Mouse (Mus musculus): ENCODE data around the gene Zfp865.

GRCm38 (mm10) chr7:5059421-5059820 is 39.2 kb downstream of the Zfp865 start:
- no peak for TF ChIP-seq POLR2A (IDR thresholded peaks at IDR 0.05; ENCODE audit: low read depth, low read length)
- no peak for TF ChIP-seq CTCF (conservative IDR thresholded peaks at IDR 0.05; ENCODE audit: insufficient read depth, insufficient read length, low read depth, low read length)
